Mouse (Mus musculus): ENCODE results near the gene Shld1. TPM values are rescaled to one million over a fixed set of nuclear protein-coding genes. Genes with fewer than 3 reads are reported as not detected.
A peak's percentile ranks its signal among the peaks of the same experiment; 100 is the strongest.

The Shld1 gene
- 16.0 and 16.1 TPM in 2 replicates for polyA plus RNA-seq (2014; fragmentation: Nextera tagmentation; extraction: Ambion mirVana)

DNA sequence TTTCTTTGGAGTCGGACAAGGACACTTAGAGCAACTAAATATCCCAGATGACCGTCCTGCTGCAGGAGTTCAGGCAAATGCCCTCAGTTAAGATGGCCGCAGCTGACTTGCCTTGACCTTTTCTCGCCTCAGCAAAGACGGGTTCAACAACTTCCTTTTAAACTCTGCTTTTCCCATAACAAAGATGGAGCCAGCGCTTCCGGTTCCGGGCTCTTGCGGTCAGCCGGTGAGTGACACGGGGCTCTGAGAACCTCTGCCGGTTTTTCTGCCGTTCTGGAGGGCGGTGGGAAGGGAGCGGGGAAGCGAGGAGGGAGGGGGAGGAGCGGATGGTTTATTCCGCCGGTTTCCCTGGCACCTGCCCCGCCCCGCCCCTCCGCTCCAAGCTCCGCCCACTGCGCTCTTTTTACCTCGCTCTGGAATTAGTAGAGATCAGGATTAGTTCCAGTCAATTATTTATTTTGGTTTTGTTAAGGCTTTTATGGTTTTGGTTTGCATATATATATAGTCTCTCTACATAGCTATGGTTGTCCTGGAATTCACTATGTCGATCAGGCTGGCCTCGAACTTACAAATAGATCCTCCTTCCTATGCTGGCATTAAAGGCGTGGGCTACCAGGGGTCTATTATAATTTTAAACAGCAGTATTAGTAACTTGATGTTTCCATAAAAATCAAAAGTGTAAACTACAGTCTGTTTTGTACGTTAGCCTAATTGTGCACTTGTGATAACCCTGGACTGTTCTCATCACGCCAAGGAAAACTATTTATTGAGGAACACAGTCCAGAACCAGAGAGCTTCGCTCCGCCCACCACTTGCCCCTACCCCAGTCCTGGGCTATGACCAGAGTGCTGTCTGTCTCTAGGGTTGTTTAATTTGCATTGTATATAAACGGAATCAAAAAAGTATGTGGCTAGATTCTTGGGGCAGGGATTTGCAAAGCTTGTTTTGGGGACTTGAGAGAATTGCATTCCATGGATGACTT lies at the start of gene Shld1:
Shld1 (plus strand) TSS at position 176 of the 982 bp plus-strand sequence.
- WGBS = 10% methylated on average over 32 of the region's 33 CpGs
- DNase-seq (ENCODE audit: low spot score) (peak; percentile 96), ATAC-seq (ENCODE audit: low read depth) (peak; percentile 92)
- no peaks in the 10 kb centered on the region for H3K9me3 ChIP-seq (ENCODE audit: control insufficient read depth, low read length)
- peak within 1 kb of the TSS; percentile 55 for H3K4me2 ChIP-seq (ENCODE audit: low read depth, low read length)
- H3K27me3 ChIP-seq (replicated peaks; ENCODE audit: control insufficient read depth, insufficient read depth, low read length) = no peaks in the 10 kb centered on the region
- H3K4me3 ChIP-seq (ENCODE audit: low read depth, low read length) = peak within 1 kb of the TSS; percentile 58
- no peaks in the 10 kb centered on the region for H3K36me3 ChIP-seq (ENCODE audit: control insufficient read depth, insufficient read depth, low read length)
- H3K4me1 ChIP-seq (ENCODE audit: control insufficient read depth, insufficient read depth, low read length) = peaks cover 12% of the 10 kb centered on the region; the same call in 1 of the 2 replicates
- H3K9ac ChIP-seq (ENCODE audit: low read depth, low read length) = peak within 1 kb of the TSS; percentile 69
- H3K27ac ChIP-seq (replicated peaks; ENCODE audit: low read depth, low read length) = peak within 1 kb of the TSS; percentile 66

DNA sequence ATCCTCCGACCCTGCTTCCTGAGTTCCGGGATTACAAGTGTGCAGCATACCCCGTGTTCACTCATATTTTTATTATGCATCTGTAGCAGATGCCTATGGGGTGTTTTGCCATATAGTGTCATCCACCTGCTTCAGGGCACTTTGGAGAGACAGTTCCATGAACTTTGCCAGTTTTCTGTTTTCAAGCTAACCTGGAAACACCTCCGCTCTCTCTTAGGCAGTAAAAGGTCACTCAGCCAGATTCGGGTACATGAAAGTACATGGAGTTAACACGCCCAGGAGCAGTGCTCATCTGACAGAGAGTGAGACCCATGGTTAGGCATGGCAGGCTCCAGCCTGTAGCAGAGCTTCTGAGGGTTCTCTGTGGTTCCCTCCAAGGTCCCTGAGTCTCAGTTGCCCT lies 48.4 kb upstream of the Shld1 start:
- DNase-seq (ENCODE audit: low spot score) (no peak), ATAC-seq (ENCODE audit: low read depth) (no peak)
- Histone ChIP-seq H3K9ac (ENCODE audit: low read depth, low read length) (no peak overlapping the region), H3K27me3 (replicated peaks; ENCODE audit: control insufficient read depth, insufficient read depth, low read length) (no peaks in the 10 kb centered on the region), H3K4me3 (ENCODE audit: low read depth, low read length) (no peak overlapping the region), H3K36me3 (ENCODE audit: control insufficient read depth, insufficient read depth, low read length) (no peaks in the 10 kb centered on the region), H3K9me3 (ENCODE audit: control insufficient read depth, low read length) (no peaks in the 10 kb centered on the region), H3K4me1 (ENCODE audit: control insufficient read depth, insufficient read depth, low read length) (no peaks in the 10 kb centered on the region), H3K4me2 (ENCODE audit: low read depth, low read length) (no peak overlapping the region), H3K27ac (replicated peaks; ENCODE audit: low read depth, low read length) (no peak overlapping the region)
- 88% methylated on average over 6 of the region's 6 CpGs for WGBS

DNA sequence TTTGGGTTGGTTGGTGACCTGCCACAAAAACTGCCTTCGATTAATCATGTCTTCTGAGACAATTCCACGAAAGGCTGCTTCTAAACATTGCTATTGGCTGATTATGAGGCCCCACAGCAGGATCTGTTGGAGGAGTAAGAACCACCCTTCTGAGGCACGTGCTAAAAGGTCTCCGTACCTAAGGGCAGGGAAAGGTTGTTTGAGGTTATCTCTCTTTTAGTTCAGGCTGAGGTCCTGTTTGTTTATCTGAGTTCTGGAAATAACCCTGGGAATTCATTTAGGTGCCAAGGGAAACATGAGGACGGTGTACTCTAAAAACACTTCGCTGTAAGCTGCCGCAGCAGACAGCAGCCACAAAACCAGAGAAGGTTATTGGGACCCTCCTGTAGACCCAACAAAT lies 47.4 kb upstream of the Shld1 start:
- ATAC-seq (ENCODE audit: low read depth) = no peak
- Histone ChIP-seq H3K27ac (replicated peaks; ENCODE audit: low read depth, low read length) (no peak overlapping the region), H3K9me3 (ENCODE audit: control insufficient read depth, low read length) (no peaks in the 10 kb centered on the region), H3K36me3 (ENCODE audit: control insufficient read depth, insufficient read depth, low read length) (no peaks in the 10 kb centered on the region), H3K4me1 (ENCODE audit: control insufficient read depth, insufficient read depth, low read length) (no peaks in the 10 kb centered on the region), H3K27me3 (replicated peaks; ENCODE audit: control insufficient read depth, insufficient read depth, low read length) (no peaks in the 10 kb centered on the region), H3K4me3 (ENCODE audit: low read depth, low read length) (no peak overlapping the region), H3K4me2 (ENCODE audit: low read depth, low read length) (no peak overlapping the region), H3K9ac (ENCODE audit: low read depth, low read length) (no peak overlapping the region)
- no peak for DNase-seq (ENCODE audit: low spot score)
- WGBS = 79% methylated on average over 7 of the region's 7 CpGs

DNA sequence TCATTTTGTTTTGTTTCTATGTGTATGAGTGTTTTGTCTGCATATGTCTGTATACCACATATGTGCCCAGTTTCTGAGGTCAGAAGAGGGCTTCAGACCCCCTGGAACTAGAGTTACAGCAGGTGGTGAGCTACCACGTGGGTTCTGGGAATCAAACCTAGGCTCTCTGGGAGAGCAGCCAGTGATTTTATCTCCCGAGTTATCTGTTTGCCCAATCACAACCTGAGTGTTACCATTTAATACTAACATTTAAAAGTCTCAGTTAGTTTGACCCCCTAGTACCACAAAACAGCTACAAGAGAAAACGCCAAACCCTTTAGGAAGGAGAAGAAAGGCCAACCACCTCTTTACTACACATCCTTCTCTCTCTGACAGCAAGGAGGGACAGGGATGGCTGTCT lies 45.5 kb upstream of the Shld1 start:
- no peak overlapping the region for H3K27ac ChIP-seq (replicated peaks; ENCODE audit: low read depth, low read length)
- no peak overlapping the region for H3K9ac ChIP-seq (ENCODE audit: low read depth, low read length)
- 44% methylated on average over 3 of the region's 3 CpGs for WGBS
- no peaks in the 10 kb centered on the region for H3K36me3 ChIP-seq (ENCODE audit: control insufficient read depth, insufficient read depth, low read length)
- ATAC-seq (ENCODE audit: low read depth) (no peak), DNase-seq (ENCODE audit: low spot score) (no peak)
- no peaks in the 10 kb centered on the region for H3K9me3 ChIP-seq (ENCODE audit: control insufficient read depth, low read length)
- H3K27me3 ChIP-seq (replicated peaks; ENCODE audit: control insufficient read depth, insufficient read depth, low read length) = no peaks in the 10 kb centered on the region
- no peaks in the 10 kb centered on the region for H3K4me1 ChIP-seq (ENCODE audit: control insufficient read depth, insufficient read depth, low read length)
- no peak overlapping the region for H3K4me2 ChIP-seq (ENCODE audit: low read depth, low read length)
- H3K4me3 ChIP-seq (ENCODE audit: low read depth, low read length) = no peak overlapping the region

DNA sequence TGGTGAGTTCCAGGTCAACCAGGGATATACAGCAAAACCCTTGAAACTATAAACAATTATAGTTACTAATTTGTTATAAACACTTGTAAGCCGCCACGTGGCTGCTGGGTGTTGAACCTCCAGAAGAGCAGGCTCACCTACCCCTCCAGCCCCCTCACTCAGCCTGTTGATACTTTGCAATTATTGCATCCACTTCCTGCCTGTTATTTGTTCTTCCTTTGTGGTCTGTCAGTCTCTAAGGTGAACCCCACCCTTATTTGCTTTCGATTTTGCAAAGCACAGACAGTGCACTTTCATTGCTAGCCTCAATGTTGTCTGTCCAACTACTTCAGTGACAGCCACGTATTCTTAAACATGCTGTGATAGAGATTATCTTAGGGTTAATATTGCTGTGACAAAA lies 43.6 kb upstream of the Shld1 start:
- Histone ChIP-seq H3K4me3 (ENCODE audit: low read depth, low read length) (no peak overlapping the region), H3K27ac (replicated peaks; ENCODE audit: low read depth, low read length) (no peak overlapping the region), H3K9me3 (ENCODE audit: control insufficient read depth, low read length) (no peaks in the 10 kb centered on the region), H3K4me1 (ENCODE audit: control insufficient read depth, insufficient read depth, low read length) (no peaks in the 10 kb centered on the region), H3K27me3 (replicated peaks; ENCODE audit: control insufficient read depth, insufficient read depth, low read length) (no peaks in the 10 kb centered on the region), H3K4me2 (ENCODE audit: low read depth, low read length) (no peak overlapping the region), H3K9ac (ENCODE audit: low read depth, low read length) (no peak overlapping the region), H3K36me3 (ENCODE audit: control insufficient read depth, insufficient read depth, low read length) (no peaks in the 10 kb centered on the region)
- 79% methylated on average over 4 of the region's 4 CpGs for WGBS
- DNase-seq (ENCODE audit: low spot score) = no peak
- no peak for ATAC-seq (ENCODE audit: low read depth)

DNA sequence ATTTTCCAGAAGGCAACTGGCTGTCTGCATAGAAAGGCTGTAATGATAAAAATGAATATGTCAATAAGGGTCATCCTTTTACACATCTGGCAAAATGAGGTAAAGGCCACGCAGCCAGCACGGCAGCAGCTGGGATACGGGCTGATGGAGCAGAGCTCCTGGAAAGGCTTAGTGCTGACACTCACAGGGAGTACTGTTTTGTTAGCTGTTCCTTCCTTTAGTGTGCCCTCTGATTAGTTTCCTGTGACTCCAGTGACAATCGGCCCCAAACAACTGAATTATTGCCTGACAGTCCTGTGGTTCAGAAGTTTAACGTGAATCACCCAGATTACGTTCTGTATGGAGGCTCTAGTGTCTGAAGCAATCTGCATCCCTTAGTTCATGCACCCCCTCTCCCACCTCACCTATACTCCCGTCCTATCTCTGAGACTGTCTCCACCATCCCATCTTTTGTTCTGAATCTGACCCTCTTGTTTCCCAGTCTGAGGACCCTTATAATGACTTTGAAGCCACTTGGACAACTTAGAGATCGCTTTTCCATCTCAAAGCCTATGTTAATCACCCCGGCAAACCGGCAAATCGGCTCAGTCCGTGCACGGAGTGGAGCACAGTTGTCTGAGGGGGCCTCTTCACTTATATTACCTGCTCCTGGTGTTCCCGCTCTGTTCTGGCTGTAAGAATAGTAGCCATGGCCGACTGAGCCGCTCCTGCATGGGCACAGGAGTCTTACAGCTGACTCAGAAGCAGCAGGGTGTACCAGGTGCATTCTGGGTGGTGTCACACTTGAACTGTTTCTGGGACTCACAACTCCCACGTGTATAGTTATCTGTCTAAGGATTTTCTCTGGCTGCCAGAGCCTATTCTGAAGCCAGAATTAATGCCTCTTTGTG lies 39.6 kb upstream of the Shld1 start:
- Histone ChIP-seq H3K4me2 (ENCODE audit: low read depth, low read length) (no peak overlapping the region), H3K4me1 (ENCODE audit: control insufficient read depth, insufficient read depth, low read length) (no peaks in the 10 kb centered on the region), H3K36me3 (ENCODE audit: control insufficient read depth, insufficient read depth, low read length) (no peaks in the 10 kb centered on the region), H3K27me3 (replicated peaks; ENCODE audit: control insufficient read depth, insufficient read depth, low read length) (no peaks in the 10 kb centered on the region), H3K27ac (replicated peaks; ENCODE audit: low read depth, low read length) (no peak overlapping the region), H3K9ac (ENCODE audit: low read depth, low read length) (no peak overlapping the region), H3K9me3 (ENCODE audit: control insufficient read depth, low read length) (no peaks in the 10 kb centered on the region), H3K4me3 (ENCODE audit: low read depth, low read length) (no peak overlapping the region)
- ATAC-seq (ENCODE audit: low read depth) (no peak), DNase-seq (ENCODE audit: low spot score) (no peak)
- WGBS = 56% methylated on average over 17 of the region's 17 CpGs

DNA sequence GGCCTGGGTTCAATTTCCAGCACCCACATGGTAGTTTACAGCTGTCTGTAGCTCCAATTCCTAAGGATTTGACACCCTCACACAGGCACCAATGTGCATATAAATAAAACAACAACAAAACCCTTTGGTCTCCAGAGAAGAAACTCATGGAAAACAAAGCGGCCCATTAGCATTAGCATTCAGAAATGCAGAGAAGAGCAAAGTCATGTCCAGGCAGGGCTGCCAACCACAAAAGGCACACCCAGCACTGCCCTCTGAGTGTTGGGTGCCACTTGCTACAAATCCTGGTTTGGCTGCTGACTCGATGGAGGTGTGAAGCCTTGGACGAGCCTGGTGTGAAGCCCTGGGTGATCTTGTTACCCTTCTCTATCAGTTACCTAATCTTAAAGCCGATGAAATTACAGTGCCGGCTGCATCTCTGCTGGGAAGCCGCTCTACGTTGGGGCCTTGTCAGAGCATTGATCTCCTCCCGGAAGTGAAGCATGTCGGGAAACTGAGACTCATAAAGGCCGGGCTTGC lies 37.3 kb upstream of the Shld1 start:
- Histone ChIP-seq H3K9me3 (ENCODE audit: control insufficient read depth, low read length) (no peaks in the 10 kb centered on the region), H3K9ac (ENCODE audit: low read depth, low read length) (no peak overlapping the region), H3K4me2 (ENCODE audit: low read depth, low read length) (no peak overlapping the region), H3K27me3 (replicated peaks; ENCODE audit: control insufficient read depth, insufficient read depth, low read length) (no peaks in the 10 kb centered on the region), H3K4me3 (ENCODE audit: low read depth, low read length) (no peak overlapping the region), H3K4me1 (ENCODE audit: control insufficient read depth, insufficient read depth, low read length) (no peaks in the 10 kb centered on the region), H3K27ac (replicated peaks; ENCODE audit: low read depth, low read length) (no peak overlapping the region), H3K36me3 (ENCODE audit: control insufficient read depth, insufficient read depth, low read length) (no peaks in the 10 kb centered on the region)
- ATAC-seq (ENCODE audit: low read depth) (no peak), DNase-seq (ENCODE audit: low spot score) (no peak)
- WGBS = 80% methylated on average over 10 of the region's 10 CpGs

DNA sequence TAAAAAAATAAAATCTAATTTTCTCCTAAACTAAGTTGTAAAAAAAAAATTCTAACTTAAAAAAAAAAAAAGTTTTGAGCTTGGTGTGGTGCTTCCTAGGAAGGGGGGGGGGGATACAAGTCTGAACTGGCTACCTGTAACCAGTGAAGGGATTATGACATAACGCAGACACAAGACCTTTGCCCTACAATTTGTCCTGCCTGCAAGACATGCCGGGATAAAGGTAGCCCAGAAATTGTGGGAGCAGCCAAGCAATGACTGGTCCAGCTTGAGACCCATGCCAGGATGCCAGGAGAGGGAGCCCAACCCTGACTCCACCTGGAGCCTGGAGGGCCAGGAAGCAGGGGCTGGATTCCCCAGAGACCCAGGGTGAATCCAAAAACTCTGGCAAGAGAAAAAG lies 36.2 kb upstream of the Shld1 start:
- no peak overlapping the region for H3K4me3 ChIP-seq (ENCODE audit: low read depth, low read length)
- WGBS = 58% methylated on average over 2 of the region's 2 CpGs
- ATAC-seq (ENCODE audit: low read depth) = no peak
- no peak overlapping the region for H3K27ac ChIP-seq (replicated peaks; ENCODE audit: low read depth, low read length)
- DNase-seq (ENCODE audit: low spot score) = no peak
- H3K4me2 ChIP-seq (ENCODE audit: low read depth, low read length) = no peak overlapping the region
- no peak overlapping the region for H3K9ac ChIP-seq (ENCODE audit: low read depth, low read length)
- H3K9me3 ChIP-seq (ENCODE audit: control insufficient read depth, low read length) = no peaks in the 10 kb centered on the region
- no peaks in the 10 kb centered on the region for H3K27me3 ChIP-seq (replicated peaks; ENCODE audit: control insufficient read depth, insufficient read depth, low read length)
- H3K4me1 ChIP-seq (ENCODE audit: control insufficient read depth, insufficient read depth, low read length) = no peaks in the 10 kb centered on the region
- H3K36me3 ChIP-seq (ENCODE audit: control insufficient read depth, insufficient read depth, low read length) = no peaks in the 10 kb centered on the region

Measured in embryonic facial prominence, embryonic 14.5 days (tissue).